Mouse (Mus musculus): ENCODE measurements at regions not wholly inside any gene's neighbourhood (a gene's known extent, or its start where the extent isn't known, plus 50 kb on each side); places are given as distances from the start of the nearest gene placed in this dataset.
A peak's percentile ranks its signal among the peaks of the same experiment; 100 is the strongest.

DNA sequence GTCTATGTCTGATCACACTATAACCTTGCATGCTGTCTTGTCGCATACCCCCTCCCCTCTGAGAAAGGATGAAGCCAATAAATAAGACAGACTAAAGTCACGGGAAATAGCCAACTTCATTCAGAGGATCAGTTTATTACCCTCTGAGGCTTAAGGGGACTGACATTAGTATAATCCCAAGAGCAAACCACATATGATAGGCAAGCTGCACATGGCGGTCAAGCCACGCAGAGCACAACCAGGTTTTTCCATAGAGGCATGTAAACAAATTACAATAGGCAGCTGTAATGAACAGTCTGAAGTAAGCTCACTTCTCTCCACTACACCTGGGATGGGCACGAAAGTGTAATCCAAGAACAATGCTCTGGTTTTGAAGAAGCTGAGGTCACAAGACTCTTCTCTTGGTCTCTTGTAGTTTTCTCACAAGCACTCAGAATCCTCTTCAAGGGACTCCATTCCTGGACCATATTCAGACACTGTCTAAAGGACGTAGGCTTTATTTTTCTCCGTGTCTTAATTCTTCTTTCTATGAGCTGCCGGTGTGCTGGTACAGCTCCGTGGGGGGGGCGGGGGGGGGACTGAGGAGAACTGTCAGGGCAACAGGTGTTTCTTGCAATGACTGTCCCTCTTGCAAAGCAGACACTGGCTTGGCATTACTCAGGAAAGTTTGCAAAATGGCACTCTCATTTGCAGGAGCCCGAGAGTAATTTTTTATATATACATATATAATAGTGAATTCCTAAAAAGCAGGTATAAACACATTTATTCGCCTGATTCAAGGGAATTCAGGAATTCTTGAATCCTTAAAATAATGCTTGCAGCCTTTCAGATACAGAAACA lies 118.4 kb upstream of the Itga4 start:
- no peak for DNase-seq

DNA sequence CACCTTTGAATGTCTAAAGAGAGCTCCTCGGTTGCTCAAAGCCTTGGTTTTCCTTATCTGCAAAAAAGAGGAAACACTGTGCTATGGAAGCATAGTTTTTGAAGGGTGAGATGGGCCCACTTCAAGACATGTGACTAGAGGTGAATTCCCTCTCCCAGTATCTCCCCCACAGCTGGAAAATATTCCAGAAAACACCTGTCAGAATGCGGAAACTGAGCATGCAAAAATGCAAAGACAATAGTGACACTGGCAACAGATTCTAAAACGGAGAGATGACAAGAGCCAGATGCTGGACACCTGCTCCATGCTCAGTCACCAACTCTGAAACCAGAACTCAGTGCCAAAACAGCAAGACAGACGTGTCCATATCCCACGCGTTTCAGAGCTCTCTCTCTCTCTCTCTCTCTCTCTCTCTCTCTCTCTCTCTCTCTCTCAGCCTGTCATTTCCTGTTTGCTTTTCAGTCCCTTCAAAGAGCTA lies 117.5 kb upstream of the Itga4 start:
- DNase-seq = no peak

DNA sequence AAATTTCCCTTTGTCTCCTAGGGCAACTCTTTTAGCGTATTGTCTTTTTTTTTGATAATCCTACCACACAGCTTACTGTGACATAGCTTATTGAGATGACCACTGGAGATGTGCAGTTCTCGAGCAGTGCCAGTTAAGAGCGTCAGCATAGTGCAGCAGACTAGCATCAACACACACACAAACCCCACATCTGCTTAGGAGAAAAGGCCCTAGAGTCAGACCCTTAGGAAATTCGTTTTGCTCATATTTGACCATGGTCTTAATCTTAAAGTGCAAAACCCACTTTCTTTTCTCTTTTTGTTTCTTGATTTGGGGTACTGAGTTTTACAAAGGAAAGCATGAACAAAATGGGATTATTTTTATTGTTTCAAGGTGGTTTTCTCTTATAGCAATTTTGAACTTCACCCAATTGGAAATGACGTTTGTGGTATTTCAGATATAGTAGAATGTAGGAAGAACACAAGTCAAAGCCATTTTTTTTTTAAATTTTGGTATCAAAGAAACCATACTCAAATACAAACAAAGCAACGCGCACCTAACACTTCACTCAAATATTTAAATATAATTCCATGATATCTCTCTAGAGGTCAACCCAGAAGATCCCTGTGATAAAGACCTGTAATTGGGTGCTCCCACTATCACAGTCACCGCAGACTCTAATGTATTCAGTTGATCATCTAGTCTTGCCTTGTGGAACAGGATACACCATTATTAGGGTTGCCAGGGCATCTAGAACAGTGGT lies 116.7 kb upstream of the Itga4 start:
- no peak for DNase-seq

DNA sequence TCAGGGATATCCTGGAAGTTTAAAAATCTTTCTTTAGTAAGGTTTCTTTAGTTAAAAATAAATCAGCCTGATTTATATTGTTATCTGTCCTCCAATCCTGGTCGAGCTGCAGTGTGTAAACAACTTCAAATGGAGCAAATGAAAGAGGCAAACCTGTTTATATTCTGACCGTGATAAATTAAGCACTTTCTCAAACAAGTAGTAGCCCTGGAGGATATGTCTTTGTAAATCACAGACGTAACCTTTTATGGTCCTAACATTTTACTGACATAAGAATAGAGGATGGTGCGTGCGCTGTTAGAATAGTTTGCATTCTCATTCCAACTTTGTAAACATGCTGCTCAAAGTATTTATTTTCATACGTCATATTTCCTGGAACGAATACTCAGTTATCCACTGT lies 113.3 kb upstream of the Itga4 start:
- no peak for DNase-seq

DNA sequence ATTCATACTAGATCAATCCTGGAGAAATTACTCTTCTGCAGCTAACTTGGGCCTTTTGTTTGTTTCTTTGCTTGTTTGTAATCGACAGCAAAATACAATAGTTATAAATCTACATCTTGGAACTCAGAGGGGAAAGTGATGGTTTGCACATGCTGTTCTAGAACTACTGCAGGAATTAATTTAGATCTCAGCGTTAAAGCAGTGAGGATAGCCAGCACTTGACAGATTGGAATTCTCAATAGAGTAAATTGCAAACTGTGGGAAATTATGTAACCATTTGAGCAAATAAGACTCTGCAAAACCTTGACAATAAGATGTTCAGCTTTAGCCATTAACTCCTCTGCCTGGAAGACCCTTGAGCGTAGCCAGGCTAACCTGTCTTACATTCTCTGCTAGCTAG lies 112.0 kb upstream of the Itga4 start:
- DNase-seq = no peak

DNA sequence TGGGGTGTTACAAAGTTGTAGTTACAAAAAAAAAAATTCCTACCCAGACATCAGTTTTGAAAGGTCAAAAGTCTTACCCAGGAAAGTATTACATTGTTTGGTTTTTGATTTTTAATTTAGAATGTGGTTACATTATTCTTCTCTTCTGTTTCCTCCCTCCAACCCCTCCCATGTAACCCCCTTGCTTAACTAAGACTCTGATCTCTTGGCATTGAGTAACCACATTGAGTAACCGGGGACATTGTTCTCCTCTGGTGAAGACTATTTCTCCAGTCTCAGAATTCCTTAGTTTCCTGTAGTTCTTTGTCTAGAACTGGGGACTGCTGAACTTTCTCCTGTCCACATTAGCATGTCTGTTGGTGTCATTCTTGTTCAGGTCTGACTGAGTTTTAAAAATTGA lies 109.3 kb upstream of the Itga4 start:
- DNase-seq = no peak

DNA sequence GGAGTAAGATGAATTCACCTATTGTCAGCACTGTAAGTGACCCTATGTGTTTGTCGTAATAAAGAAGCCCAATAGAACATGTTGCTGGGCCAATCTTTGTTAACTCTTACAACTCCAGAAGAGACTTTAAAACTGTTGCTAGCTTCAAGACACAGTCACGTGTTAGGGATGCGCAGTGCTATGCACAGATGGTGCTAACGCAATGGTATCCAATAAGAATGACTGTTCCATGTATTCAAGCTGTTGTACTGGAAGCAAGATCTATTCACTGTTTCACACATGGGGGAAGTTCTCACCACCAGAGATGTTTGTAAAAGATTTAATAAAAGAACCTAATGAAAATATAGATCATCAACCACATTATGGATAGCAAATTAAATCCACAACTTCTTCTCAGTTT lies 108.7 kb upstream of the Itga4 start:
- DNase-seq = no peak

DNA sequence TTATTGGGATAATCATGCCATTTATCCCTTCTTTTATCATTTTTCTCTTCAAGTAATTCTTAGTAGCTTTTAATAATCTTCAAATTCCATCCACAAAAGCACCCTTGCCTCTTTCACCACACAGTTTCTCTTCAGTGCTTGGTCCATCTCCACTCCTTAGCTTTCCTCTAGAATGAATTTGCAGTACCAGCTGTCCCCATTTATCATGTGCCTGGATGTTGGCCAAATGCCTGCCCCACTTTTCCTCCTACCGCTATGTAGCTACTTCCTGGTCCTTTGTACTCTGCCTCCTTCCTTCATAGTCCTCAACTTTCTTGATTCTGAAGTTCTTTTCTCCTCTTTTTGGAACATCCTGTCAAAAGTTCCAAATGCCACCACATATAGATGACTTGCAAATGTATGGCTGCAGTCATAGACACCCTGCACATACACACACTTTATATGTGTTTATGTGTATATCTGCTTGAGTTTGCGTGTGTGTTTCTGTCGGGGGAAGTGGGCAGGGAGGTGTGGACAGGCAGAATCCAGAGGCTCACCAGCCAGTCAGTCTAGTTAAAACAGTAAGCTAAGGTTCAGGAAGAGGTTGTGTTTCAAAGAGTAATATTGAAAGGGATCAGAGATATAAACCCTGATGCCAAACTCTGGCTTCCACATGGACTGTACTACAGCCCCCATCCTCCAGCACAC lies 106.1 kb upstream of the Itga4 start:
- DNase-seq = peak; percentile 33 to 37

DNA sequence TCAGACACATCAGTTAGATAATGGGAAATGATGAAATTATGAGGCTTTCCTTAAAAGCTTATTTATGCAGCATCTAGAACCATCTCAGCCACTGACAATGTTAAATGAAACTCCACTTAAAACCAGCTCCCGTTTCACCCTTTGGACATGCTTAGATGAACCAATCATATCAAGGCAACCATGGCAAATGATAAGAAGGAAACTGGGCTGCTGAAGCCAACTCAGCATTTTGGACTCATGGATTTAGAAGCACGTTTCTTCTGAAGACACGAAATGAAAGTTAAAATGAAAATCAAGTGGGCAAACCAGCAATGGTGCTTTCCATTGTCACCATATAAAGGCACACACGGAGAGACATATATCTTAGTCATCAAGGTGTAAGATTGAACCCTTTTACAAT lies 103.6 kb upstream of the Itga4 start:
- DNase-seq = no peak

DNA sequence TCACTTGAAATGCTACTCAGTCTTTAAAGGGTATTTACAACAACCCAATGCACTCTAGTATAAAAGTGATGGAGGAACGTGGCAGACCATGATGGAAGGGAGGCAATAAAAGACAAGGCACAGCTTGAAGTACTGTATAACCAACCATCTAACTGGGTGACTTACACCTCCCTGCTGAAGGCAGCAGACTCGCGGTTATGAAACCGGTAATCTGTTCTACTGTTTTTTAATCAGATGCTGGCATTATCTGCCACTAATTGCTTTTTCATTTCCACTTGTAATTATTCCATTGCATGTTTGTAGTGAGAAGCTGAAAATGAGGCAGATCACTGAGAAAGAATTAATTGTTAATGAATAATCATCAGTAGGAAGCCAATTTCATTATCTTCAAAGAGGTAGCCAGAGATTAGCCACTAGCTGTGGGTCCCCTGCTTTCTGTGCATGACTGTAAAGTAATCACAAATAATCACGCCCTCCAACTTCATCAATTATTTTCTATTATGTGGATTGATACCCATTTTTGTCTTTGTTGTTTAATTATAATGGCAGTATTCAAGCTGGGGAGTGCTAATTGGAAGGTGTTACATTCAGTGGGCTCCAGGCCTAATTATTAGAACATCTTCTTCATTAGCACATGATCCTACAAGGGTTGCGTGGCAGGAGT lies 103.1 kb upstream of the Itga4 start:
- no peak for DNase-seq

DNA sequence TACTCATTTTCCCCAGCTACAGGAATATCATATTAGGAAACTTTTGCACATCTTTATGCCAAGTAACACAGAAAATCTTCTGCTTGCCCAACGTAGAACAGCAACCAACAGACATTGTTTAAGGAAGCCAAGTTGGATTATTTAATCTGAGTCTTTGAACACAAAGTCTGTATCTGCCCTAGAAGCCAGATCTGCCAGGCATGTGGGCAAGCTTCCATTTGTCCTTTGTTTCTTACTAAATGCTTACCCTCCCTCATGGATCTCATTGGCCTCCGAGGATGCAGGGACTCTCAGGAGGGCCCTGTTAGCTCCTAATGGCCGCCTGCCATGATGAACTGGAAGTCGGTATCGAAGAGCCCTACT lies 102.5 kb upstream of the Itga4 start:
- DNase-seq = no peak

DNA sequence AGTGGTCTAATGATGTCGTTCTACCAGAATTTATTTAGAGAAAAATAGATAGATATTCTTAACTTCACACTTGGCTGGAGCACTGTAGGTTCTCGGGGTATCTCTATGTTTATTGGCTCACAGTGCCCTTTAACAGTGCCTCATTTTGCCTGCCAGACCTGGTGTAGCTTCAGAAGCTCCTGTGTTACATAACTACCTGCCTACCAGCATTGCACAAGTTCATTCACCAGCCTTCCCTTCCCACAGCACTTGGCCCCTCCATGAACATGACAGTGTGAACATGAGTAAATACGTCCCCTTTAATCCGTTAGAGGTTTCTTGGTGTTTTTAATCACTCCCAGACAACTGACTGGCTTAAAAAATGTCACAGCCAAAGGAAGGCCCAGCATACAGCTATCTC lies 102.2 kb upstream of the Itga4 start:
- DNase-seq = no peak

DNA sequence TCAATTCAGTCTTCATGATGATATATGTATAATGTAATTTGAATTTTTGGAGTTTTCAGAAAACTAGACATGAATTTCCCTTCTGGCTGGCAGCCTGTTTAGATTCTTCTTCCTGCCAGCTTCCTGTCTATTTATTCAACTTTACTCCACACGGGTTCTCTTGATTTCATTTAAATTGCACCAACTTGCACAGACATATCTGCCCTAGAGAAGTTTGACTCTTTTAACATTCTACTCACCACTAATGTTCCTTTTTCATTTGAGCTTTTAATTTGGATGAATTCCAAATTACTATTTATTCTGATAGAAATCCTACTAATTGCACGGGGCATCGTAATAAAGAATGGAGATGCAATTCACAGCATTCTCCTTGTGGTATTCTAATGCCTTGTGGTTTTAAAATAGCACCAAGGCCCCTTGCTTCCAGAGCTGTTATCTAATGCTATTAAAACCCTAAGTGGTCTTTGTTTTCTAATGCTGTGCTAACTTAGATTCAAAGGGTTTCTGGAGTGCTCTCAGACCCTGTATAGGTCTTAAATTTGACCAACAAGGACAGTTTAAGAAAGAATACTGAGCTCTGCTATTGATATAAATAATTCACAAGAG lies 96.7 kb upstream of the Itga4 start:
- no peak for DNase-seq

DNA sequence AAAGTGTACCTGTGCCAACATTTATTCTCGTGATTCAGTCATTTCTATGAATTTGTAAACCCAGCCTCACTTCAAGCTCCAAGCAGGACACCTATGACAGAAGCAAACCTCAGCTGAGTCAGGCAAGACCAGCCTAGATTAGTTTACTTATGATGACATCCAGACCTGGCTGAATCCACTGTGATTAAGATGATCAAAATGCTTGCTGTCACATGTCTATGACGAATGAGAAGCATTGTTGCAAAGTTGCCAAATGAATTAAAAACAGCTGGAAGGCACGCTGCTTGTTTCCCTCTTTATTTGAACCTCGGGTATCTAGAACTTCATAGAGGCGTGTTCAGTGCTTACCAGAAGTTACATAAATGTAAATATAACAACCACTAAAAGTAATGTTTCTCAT lies 95.9 kb upstream of the Itga4 start:
- no peak for DNase-seq

DNA sequence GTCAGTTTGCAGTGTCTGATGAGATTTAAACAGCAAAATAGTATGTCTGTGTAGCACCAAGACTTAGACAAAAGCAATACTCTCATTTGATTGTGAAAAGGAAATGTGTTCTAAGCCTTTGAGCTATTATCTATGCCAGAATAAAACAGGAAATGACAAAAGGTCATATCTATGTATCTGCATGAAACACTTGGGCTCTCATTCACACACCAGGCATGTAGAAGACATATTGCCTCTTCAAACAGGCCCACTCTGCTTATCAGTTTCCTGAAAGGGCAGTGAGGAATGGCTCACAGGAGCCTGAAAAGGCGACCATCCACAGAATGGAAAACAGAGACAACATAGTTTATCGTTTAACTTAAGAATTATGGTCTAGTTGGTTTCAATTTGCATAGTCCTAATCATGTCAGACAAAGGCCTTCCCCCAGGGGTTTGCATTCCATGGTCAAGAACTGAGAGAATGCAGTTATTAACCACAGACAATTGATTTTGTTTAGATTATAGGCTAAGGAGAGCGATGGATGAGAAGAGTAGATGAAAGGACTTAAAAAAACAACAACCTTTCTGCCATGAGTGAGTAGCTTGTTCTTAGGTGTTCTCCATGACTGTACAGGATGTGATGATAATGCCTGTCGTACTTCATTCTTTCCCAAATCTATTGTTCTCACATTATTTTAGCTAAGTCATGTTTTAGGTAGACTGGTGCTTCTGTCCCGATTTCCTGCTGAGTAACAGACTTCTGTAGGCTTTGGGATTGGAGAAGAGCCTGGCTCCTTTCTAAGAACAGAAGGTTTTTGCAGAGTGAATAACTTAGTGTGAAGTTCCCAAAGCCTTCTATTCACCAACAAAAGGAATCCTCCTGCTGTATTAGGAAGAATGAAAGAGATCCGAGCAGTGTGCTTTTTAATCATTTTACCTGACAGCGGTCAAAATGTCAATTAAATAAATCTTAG lies 82.0 kb upstream of the Itga4 start:
- no peak for DNase-seq

DNA sequence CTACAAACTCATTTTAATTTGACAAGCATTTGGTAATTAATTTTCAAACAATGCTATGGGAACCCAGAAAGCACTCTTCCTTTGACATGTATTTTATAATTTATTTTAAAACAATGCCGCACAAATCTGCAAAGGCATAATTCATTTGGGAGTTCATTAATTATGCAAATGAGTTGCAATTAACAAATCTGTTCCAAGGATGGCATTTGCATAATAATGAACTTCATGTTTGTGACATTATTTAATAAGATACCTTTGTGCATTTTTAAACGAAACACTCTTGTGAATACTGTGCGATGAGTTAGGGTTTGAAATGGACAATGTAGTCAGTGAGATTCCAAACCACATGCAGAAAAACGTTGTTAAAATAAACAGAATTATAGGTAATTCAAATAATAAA lies 80.9 kb upstream of the Itga4 start:
- no peak for DNase-seq

DNA sequence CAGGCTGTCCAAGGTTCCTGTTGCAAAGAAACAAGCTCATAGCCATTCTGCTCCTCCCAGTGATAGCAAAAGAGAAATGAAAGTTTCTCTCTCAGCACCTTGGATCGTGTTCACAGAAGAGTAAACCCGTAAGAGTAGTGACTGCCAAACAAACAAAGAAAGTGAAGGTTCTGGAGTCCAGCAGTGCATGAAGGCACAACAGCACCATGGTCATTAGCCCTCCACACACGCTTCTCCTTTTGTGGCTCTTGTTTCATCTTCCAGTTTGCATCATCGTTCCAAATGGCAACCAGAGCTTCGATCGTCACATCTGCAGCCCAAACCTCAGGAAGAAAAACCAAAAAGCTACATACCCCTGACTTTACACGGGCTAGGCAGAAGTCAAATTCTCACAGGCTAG lies 74.4 kb upstream of the Itga4 start:
- DNase-seq = no peak

DNA sequence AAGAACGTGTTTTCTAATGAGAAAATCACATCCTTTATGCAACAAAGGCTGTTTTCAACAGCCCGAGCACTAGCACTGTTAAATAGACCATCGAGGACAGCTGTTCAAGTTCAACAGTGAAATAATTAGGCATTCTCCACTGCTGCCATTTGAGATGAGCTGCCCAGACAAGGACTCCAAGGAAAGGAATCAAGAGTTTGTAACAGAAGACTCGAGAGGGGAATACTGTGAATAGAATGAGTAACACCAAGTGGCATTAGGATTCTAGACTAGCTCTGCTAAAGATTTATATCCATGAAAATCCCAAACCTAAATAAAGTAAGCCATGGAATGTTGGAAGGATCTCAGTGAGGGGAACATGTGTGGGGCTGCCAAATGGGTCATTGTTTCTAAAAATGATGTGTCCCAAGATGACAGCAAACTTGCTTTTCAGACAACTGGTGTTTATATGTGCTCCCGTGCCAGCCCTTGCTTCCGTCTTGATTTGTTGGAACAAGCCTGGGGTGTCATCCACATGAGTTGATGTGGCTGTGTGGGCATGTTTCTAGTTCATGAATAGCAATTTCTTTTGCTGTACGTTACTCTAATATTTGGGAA lies 72.1 kb upstream of the Itga4 start:
- no peak for DNase-seq

DNA sequence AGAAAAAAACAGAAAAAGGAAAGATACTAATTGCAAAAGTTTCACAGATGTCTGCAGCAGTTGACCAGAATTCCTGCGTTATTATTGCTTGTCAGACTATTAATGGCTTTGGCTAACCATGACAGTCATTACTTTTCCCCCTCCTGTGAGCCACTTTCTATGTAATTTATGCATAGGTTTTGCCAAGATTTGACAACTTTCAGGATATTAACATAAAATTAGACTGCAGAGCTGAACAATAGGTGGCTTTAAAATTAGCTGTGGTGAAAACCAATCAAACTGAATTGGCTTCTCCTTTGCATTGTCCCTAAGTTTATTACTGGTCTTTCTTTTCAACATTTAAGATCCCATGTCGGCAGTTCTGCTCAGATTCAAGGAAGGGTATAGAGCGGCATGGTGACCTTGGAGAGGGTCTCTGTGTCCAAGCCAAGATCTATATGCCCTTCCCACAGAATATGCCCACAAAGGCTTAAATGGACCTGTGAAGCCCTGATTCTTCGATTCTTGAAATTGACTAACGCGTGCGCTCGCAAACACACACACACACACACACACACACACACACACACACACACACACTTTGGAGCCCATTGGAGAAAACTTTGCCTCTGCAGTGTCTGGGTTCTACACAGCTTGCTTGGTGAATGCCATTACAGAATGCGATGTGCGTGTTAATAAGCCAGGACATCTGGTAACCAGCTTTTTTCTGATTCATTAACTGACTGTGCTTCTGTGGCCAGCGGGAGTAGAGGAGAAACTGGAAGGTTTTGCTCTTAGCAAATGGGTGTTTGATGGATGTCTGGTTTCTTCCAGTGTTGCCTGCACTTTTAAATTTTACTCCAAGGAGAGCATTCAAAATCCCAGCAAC lies 69.8 kb upstream of the Itga4 start:
- DNase-seq = no peak

DNA sequence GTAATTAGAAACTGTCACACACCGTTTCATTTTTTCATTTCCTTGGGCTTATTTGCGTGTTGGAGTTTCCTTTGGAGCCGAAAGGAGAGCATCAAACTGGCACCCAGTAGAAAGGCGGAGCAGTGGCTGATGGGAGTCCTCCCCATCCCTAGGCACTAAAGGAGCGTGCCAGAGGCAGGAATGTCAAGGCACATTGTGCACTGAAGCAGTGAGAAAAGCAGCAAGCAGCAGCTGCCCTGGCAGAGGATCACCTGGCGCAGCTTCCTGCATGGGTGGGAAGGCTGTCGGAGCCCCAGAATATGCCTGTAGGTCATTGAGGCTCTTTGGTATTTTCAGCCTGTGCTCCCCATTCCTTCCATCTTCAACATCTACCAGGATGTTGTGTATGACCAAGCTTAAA lies 68.3 kb upstream of the Itga4 start:
- no peak for DNase-seq
